Mouse (Mus musculus): Measurements from ENCODE around the gene Hoxb2.

The Hoxb2 gene

DNA sequence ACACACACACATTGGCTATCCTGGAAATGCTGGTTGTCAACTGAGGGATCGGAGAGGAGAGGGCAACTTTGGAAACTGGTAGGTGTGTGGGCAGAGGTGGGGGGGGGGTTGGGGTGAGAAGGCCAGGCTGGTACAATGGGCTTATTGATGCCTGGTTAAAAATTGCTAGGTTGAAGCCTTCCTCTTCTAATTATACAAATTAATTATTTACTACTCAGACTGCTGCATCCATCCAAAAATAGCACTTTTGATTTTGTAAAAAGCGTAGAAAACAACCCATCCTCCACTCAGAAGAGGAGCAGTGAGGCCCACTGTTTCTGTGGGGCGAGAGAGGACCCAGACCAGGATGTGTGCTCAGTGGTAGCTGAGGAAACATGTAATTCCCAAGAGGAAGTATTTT, 15.3 kb upstream of the Hoxb2 start:
- no peak for DNase-seq (ENCODE audit: low spot score in 2 of 2)

DNA sequence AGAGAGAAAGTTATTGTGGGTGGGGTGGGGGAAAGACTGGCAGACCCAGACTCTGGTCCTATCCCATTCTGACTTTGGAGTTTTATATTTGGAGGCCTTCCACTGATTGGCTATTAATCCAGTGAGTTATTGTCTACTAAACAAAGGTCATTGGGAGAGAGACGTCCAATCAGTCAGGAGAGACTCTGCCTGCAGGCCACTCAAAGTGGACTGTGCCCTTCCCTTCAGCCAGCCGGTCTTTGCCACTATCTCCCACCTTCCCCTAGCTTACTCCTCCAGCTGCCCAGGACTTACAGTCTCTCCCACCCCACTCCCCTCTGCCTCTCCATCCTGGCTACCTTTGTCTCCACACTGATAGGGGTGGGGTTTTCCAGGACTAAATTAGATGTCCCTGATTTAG, 13.7 kb upstream of the Hoxb2 start:
- no peak for DNase-seq (ENCODE audit: low spot score in 2 of 2)

GRCm38 (mm10) chr11:96337026-96337425, 13.3 kb upstream of the Hoxb2 start:
- no peak for DNase-seq (ENCODE audit: low spot score in 2 of 2)

DNA sequence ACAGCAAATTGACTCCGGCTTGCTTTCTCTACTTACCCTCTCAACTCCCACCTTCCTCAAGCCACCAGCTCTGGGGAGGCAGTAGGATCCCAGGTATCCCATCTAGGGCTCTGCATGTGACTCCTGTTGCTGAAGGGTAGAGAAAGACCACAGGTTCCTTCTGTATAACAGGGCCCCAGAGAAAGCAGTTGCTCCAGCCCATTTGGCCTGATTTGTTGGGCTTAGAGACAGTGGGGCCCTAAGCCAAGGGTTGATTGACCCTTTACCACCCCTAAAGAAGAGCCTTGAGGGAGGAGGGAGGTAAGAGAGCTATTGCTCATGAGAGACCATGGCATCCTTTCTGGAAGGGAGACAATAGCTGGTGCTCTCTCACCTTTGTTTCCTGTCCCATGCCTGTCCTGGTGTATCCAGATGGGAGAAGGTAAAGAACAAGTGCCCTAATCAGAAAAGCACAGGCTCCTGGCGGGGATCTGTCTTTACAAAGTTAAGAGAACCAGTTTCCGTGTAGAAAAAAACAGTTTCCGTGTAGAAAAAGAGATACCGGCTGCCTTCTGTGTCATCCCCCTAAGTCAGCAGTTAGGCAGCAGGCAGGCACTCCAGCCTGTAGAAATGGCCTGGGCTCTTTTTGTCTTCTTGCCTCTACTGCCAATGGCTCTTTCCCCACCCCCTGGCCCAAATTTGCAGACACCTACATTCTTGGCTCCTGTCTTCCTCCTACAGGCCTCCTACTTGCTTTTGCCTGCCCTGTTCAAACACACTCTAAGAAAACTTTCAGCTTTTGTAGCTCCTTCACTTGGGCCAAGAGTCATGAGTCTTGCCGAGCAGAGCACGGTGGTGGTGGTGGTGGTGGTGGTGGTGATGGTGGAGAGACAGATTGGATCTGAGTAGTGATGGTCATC, 11.1 kb upstream of the Hoxb2 start:
- no peak for DNase-seq (ENCODE audit: low spot score in 2 of 2)

GRCm38 (mm10) chr11:96340698-96341365, 9.5 kb upstream of the Hoxb2 start:
- no peak for DNase-seq (ENCODE audit: low spot score in 2 of 2)

GRCm38 (mm10) chr11:96341701-96342575, 8.4 kb upstream of the Hoxb2 start:
- no peak for DNase-seq (ENCODE audit: low spot score in 2 of 2)

GRCm38 (mm10) chr11:96342576-96342930, 7.8 kb upstream of the Hoxb2 start:
- DNase-seq (ENCODE audit: low spot score in 2 of 2): no peak

DNA sequence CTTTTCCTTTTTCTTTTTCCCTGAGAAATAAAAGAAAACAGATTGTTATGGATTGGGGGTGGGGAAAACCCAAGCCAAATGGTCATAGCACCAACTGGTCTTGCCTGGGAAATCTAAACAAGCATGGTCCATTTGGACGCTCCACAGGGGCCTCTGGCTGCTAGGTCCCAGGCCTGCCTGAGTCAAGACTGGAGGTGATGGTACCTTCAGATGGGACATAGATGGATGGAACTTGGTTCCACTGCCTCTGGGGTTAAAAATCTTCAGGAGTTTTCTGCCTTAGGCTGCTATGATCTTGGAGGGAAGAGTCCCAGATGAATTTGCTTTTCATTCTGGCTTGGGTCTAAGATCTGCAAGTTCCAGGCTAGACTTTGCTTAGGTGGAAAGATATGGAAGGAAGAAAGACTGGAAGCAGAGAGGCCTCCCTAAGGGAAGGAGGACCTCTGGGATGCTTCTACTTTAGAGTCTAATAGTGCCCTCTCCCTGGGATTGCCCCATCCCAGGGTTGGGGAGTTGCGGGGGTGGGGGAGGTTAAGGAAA, 7.0 kb upstream of the Hoxb2 start:
- no peak for DNase-seq (ENCODE audit: low spot score in 2 of 2)

- DNase-seq (ENCODE audit: low spot score in 2 of 2): no peak
Measured at GRCm38 (mm10) chr11:96344061-96344877, 6.1 kb upstream of the Hoxb2 start.

DNA sequence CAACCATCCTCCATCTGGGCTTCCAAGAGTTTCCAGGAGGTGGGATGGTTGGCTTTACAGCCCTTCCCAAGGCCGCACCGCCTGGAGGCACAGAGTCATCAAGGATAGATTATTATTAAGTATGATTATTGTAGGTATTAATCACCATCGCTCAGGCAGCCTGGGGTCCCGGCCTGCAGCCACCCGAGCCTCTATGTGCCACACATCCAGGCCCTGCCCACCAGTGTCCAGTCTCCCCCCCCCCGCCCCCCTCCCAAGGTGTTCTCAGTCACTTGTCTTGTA, 5.5 kb upstream of the Hoxb2 start:
- no peak for DNase-seq (ENCODE audit: low spot score in 2 of 2)

- DNase-seq (ENCODE audit: low spot score in 2 of 2): no peak
Measured at GRCm38 (mm10) chr11:96345220-96345892, 5.0 kb upstream of the Hoxb2 start.

- DNase-seq (ENCODE audit: low spot score in 2 of 2): no peak
Measured at GRCm38 (mm10) chr11:96345893-96346806, 4.2 kb upstream of the Hoxb2 start.

DNA sequence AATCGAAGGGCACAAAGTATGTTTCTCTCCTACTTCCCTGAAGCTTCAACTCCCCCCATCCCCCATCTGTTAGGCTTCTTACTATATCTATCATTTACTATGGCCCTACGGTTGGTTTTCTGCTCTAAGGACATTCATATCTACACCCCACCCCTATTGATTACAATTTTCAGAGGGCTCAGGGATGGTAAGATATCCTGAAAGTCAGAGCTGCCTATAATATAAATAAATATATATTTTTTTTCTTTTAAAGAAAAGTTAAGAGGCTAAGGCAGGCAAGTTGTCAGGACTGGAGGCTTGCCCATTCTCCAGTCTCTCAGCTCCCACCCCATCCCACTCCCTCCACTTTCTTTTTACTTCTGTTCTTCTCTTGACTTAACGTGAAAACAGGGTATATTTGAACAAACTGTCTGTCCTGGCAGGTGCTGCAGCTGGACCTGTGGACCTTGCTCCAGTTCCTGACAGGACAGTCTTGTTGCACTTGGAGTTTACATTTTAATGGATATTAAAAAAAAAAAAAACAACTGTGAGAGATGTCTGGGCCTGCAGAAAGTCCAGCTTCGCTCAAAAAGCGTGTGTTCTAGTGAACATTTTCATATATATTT, 3.3 kb upstream of the Hoxb2 start:
- DNase-seq (ENCODE audit: low spot score in 2 of 2): no peak

GRCm38 (mm10) chr11:96347717-96348116, 2.6 kb upstream of the Hoxb2 start:
- DNase-seq (ENCODE audit: low spot score in 2 of 2): no peak

- no peak for DNase-seq (ENCODE audit: low spot score in 2 of 2)
Measured at GRCm38 (mm10) chr11:96348141-96348928, 2.0 kb upstream of the Hoxb2 start.

DNA sequence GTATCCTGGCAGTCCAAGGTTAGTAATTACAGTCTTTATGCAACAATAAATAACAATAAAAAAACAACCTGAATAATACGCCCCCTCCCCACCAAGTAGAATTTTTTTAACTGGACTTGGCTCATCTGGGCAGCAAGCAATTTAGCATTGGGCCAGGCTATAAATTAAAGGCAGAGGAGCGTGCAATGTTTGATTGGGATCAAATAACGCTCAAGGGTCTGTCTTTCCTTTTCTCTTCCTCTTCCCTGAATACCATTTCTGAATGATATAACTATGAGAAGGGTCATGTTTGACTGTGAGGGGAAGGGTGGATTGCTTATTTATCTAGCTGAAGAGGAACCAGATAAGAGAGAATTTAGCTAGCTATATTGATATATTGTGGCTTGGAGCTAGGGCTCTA, 1.3 kb upstream of the Hoxb2 start:
- no peak for DNase-seq (ENCODE audit: low spot score in 2 of 2)

GRCm38 (mm10) chr11:96349491-96350340, 609 bp upstream of the Hoxb2 start:
- DNase-seq (ENCODE audit: low spot score in 2 of 2): no peak

GRCm38 (mm10) chr11:96350791-96351190, 466 bp downstream of the Hoxb2 start:
- no peak for DNase-seq (ENCODE audit: low spot score in 2 of 2)

Data from urinary bladder, postnatal 4 days (tissue).